Comparison of ENCODE assay signal across 18 mouse cellular contexts in genomic region chr10:84377956-84378355, GRCm38 (mm10).
A peak's percentile ranks its signal among the peaks of the same experiment; 100 is the strongest.
DNase-seq lines count a peak whose midpoint lies in the region.
"Had no signal": no experiment of that assay in that cellular context is flagged by ENCODE, and none has a peak within 500 bp of the region (broad histone marks: within the 10 kb centered on the region; RNA-seq: fewer than 3 reads in every experiment).

No protein-coding gene starts in this region.

- H3K4me3 ChIP-seq in heart, embryonic 10.5 days, result no peak overlapping the region
- H3K4me3 ChIP-seq: embryonic facial prominence, embryonic 13.5 days; embryonic facial prominence, embryonic 15.5 days; erythroblast, embryonic 14.5 days; forebrain, embryonic 10.5 days; forebrain, embryonic 12.5 days had no signal

- peak; percentile 15 for DNase-seq in cerebellum, adult 9-11 months
- DNase-seq in cerebellum, adult 11 months, result no peak
- DNase-seq in heart, embryonic 10.5 days (ENCODE audit: low spot score), result peak; percentile 69
- DNase-seq in heart, postnatal 25 days (ENCODE audit: low spot score), result no peak
- peak; percentile 2 for DNase-seq in layer of hippocampus, adult 11-12 months (ENCODE audit: low spot score)
- no peak for DNase-seq in layer of hippocampus, postnatal 14 days (ENCODE audit: low spot score in 2 of 2)
- DNase-seq: adrenal gland, adult 2 months; adrenal gland, postnatal 10 days; adrenal gland, postnatal 25 days; cerebellum, adult 8-10 months; cerebellum, postnatal 14 days; cerebellum, postnatal 36 days; embryo, embryonic 11 days had no signal

- intact Hi-C loops in heart, postnatal 25 days (cut with DNase I), result no loop called here

- peaks cover 52% of the 10 kb centered on the region for H3K36me3 ChIP-seq in heart, embryonic 10.5 days

- peaks cover 17% of the 10 kb centered on the region for H3K4me1 ChIP-seq in heart, embryonic 10.5 days

- no peaks in the 10 kb centered on the region for H3K9me3 ChIP-seq in heart, embryonic 10.5 days
- H3K9me3 ChIP-seq: embryonic facial prominence, embryonic 13.5 days; embryonic facial prominence, embryonic 15.5 days; forebrain, embryonic 10.5 days; forebrain, embryonic 12.5 days had no signal

- no peaks in the 10 kb centered on the region for H3K27me3 ChIP-seq in heart, embryonic 10.5 days (ENCODE audit: insufficient read depth, poor library complexity, severe bottlenecking)
- H3K27me3 ChIP-seq: embryonic facial prominence, embryonic 13.5 days; embryonic facial prominence, embryonic 15.5 days; forebrain, embryonic 12.5 days had no signal

- WGBS in heart, embryonic 10.5 days, result 86% methylated on average over 11 of the region's 11 CpGs

- H3K27ac ChIP-seq in heart, embryonic 10.5 days, result no peak overlapping the region
- H3K27ac ChIP-seq: embryonic facial prominence, embryonic 13.5 days; embryonic facial prominence, embryonic 15.5 days; forebrain, embryonic 10.5 days; forebrain, embryonic 12.5 days had no signal

Comparison
In these comparisons a context has a peak if more than half of its experiments do, and no peak if none do; other contexts are left out.
1. DNase-seq: peak in cerebellum, adult 9-11 months (single experiment), heart, embryonic 10.5 days (single experiment) and layer of hippocampus, adult 11-12 months (single experiment); none in cerebellum, adult 11 months (single experiment), heart, postnatal 25 days (single experiment) and layer of hippocampus, postnatal 14 days (0 of 2).